Mouse (Mus musculus): ENCODE results near the gene Atp6v0b. TPM values are rescaled to one million over a fixed set of nuclear protein-coding genes. Genes with fewer than 3 reads are reported as not detected.
A peak's percentile ranks its signal among the peaks of the same experiment; 100 is the strongest.

Gene Atp6v0b
- polyA plus RNA-seq (2012; rRNA removed), result 768 and 777 TPM in 2 replicates

DNA sequence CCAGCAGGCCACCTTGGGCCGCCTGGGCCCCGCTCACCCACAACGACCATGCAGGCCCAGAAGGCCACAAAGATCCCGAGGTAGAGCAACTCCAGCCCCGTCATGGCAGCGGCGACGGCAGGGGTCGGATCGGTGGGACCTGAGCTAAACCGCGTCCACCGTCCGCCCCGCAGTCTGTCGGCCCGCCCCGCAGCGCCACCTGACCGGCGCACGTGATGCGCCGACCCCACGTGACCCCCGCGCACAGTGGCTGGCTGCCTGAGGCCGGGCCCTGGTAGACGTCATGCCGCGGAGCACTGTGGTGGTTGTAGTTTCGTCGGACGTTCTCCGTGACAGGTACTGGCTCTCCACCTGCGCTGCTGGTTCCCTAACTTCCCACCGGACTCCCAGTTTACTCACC is at the start of gene Atp6v0b:
Gene Atp6v0b, minus strand, starts transcription at position 201 of the 400 bp plus-strand sequence.
- peak; percentile 97 for DNase-seq
- Histone ChIP-seq H3K4me1 (ENCODE audit: control insufficient read depth, insufficient read depth, low read length) (peaks cover 6% of the 10 kb centered on the region; the same call in 1 of the 2 replicates), H3K4me3 (ENCODE audit: insufficient read depth, low read depth, low read length) (peak within 1 kb of the TSS; percentile 84), H3K27me3 (replicated peaks; ENCODE audit: control insufficient read depth, insufficient read depth, low read length) (no peaks in the 10 kb centered on the region), H3K27ac (ENCODE audit: insufficient read depth, low read depth, low read length) (peak within 1 kb of the TSS; percentile 73), H3K36me3 (ENCODE audit: control insufficient read depth, insufficient read depth, low read length) (no peaks in the 10 kb centered on the region; the same call in 1 of the 2 replicates)
- TF ChIP-seq CTCF (conservative IDR thresholded peaks at IDR 0.05; ENCODE audit: insufficient read depth, insufficient read length, low read depth, low read length) (no peak), POLR2A (IDR thresholded peaks at IDR 0.05; ENCODE audit: low read depth, low read length) (peak; percentile 68)
- WGBS, result under 1% methylated on average over 37 of the region's 37 CpGs

DNA sequence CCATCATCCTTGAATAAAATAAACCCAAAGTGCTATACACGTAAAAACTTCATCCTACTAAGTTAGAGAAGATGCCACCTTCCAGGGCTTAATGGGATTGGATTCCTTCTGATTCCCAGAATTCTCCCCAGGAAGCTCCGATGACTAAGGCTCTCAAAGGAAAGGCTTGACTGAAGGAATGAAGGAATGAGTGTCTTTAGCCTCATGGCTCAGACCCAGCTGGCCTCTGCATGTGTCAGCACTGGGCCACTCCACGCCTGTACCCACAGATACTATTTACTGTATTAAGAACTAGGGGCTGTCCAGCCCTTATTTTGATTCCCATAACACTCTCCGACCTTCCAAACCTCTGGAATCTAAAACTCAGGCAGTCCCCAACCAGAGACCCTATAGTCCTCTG is 46.9 kb upstream of the Atp6v0b start:
- Histone ChIP-seq H3K36me3 (ENCODE audit: control insufficient read depth, insufficient read depth, low read length) (no peaks in the 10 kb centered on the region), H3K27me3 (replicated peaks; ENCODE audit: control insufficient read depth, insufficient read depth, low read length) (no peaks in the 10 kb centered on the region), H3K4me1 (ENCODE audit: control insufficient read depth, insufficient read depth, low read length) (0 out of 2 replicates have a peak, but pooled peaks cover 1% of the 10 kb centered on the region), H3K4me3 (ENCODE audit: insufficient read depth, low read depth, low read length) (no peak overlapping the region), H3K27ac (ENCODE audit: insufficient read depth, low read depth, low read length) (no peak overlapping the region)
- 89% methylated on average over 4 of the region's 4 CpGs for WGBS
- TF ChIP-seq POLR2A (IDR thresholded peaks at IDR 0.05; ENCODE audit: low read depth, low read length) (no peak), CTCF (conservative IDR thresholded peaks at IDR 0.05; ENCODE audit: insufficient read depth, insufficient read length, low read depth, low read length) (no peak)
- DNase-seq, result no peak

DNA sequence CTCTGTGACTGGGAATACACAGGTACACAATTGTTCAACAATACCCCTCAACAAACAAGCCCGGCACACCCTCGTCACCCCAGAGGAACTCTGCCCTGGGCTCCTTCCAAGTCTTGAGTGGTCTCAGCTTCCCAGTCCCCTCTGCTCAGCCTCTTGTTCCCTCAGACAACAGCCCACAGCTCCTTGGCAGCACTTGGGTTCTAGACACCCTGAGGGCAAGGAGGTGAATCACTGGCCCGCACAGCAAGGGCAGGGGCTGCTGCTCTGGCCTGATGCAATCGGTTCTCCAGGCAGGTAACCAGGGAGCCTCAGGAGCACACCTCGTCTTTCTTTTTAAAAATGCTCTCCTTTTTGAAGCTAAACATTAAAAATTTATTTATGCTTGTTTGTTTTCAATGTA is 46.1 kb upstream of the Atp6v0b start:
- Histone ChIP-seq H3K27ac (ENCODE audit: insufficient read depth, low read depth, low read length) (no peak overlapping the region), H3K36me3 (ENCODE audit: control insufficient read depth, insufficient read depth, low read length) (no peaks in the 10 kb centered on the region), H3K27me3 (replicated peaks; ENCODE audit: control insufficient read depth, insufficient read depth, low read length) (no peaks in the 10 kb centered on the region), H3K4me1 (ENCODE audit: control insufficient read depth, insufficient read depth, low read length) (peaks cover 5% of the 10 kb centered on the region; the same call in 1 of the 2 replicates), H3K4me3 (ENCODE audit: insufficient read depth, low read depth, low read length) (no peak overlapping the region)
- WGBS, result 82% methylated on average over 5 of the region's 5 CpGs
- no peak for TF ChIP-seq POLR2A (IDR thresholded peaks at IDR 0.05; ENCODE audit: low read depth, low read length)
- no peak for TF ChIP-seq CTCF (conservative IDR thresholded peaks at IDR 0.05; ENCODE audit: insufficient read depth, insufficient read length, low read depth, low read length)
- DNase-seq, result no peak

- DNase-seq, result peak; percentile 72
- H3K4me3 ChIP-seq (ENCODE audit: insufficient read depth, low read depth, low read length), result peak within 1 kb of the TSS; percentile 50
- no peaks in the 10 kb centered on the region for H3K36me3 ChIP-seq (ENCODE audit: control insufficient read depth, insufficient read depth, low read length)
- 2% methylated on average over 33 of the region's 33 CpGs for WGBS
- peak within 1 kb of the TSS; percentile 58; the same call in 1 of the 2 replicates for H3K27ac ChIP-seq (ENCODE audit: insufficient read depth, low read depth, low read length)
- H3K4me1 ChIP-seq (ENCODE audit: control insufficient read depth, insufficient read depth, low read length), result peaks cover 5% of the 10 kb centered on the region; the same call in 1 of the 2 replicates
- TF ChIP-seq CTCF (conservative IDR thresholded peaks at IDR 0.05; ENCODE audit: insufficient read depth, insufficient read length, low read depth, low read length) (no peak), POLR2A (IDR thresholded peaks at IDR 0.05; ENCODE audit: low read depth, low read length) (no peak)
- H3K27me3 ChIP-seq (replicated peaks; ENCODE audit: control insufficient read depth, insufficient read depth, low read length), result no peaks in the 10 kb centered on the region
These were observed 42.3 kb upstream of the Atp6v0b start, which contains the start of gene Artn for GRCm38 (mm10) chr4:117929391-117929881. TSS of gene Artn (minus strand) at chr4:117929763.

- TF ChIP-seq POLR2A (IDR thresholded peaks at IDR 0.05; ENCODE audit: low read depth, low read length) (no peak), CTCF (conservative IDR thresholded peaks at IDR 0.05; ENCODE audit: insufficient read depth, insufficient read length, low read depth, low read length) (peak; percentile 70)
- DNase-seq, result peak; percentile 68
- WGBS, result 4% methylated on average over 13 of the region's 13 CpGs
- Histone ChIP-seq H3K27me3 (replicated peaks; ENCODE audit: control insufficient read depth, insufficient read depth, low read length) (no peaks in the 10 kb centered on the region), H3K4me3 (ENCODE audit: insufficient read depth, low read depth, low read length) (peak overlapping the region; percentile 50), H3K36me3 (ENCODE audit: control insufficient read depth, insufficient read depth, low read length) (no peaks in the 10 kb centered on the region), H3K4me1 (ENCODE audit: control insufficient read depth, insufficient read depth, low read length) (peaks cover 5% of the 10 kb centered on the region; the same call in 1 of the 2 replicates), H3K27ac (ENCODE audit: insufficient read depth, low read depth, low read length) (no peak overlapping the region)
These were observed 41.6 kb upstream of the Atp6v0b start for GRCm38 (mm10) chr4:117928699-117929241.

DNA sequence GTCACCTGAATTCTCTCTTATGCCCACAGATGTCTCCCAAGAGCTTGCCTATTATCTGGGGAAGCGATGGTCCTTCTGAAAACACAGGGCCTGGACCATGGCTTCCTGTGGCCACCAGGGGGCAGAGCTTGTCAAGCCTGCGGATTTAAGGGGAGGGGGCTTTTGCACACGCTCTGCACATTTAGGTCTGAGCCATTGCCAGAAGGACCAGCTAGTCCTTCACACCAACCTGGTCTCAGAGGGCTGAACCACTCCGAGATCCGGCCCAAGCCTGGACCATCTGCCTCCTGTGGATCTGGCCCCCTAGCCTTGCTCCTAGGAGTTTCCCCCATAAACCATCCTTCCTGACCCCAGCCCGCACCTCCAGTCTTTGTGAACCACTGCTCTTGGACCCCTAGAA is 41.1 kb upstream of the Atp6v0b start:
- DNase-seq, result no peak
- Histone ChIP-seq H3K4me3 (ENCODE audit: insufficient read depth, low read depth, low read length) (no peak overlapping the region), H3K27ac (ENCODE audit: insufficient read depth, low read depth, low read length) (no peak overlapping the region), H3K36me3 (ENCODE audit: control insufficient read depth, insufficient read depth, low read length) (no peaks in the 10 kb centered on the region), H3K4me1 (ENCODE audit: control insufficient read depth, insufficient read depth, low read length) (peaks cover 5% of the 10 kb centered on the region; the same call in 1 of the 2 replicates), H3K27me3 (replicated peaks; ENCODE audit: control insufficient read depth, insufficient read depth, low read length) (no peaks in the 10 kb centered on the region)
- whole genome bisulfite sequencing, result 28% methylated on average over 6 of the region's 6 CpGs
- no peak for TF ChIP-seq POLR2A (IDR thresholded peaks at IDR 0.05; ENCODE audit: low read depth, low read length)
- TF ChIP-seq CTCF (conservative IDR thresholded peaks at IDR 0.05; ENCODE audit: insufficient read depth, insufficient read length, low read depth, low read length), result peak; percentile 69

All from kidney, adult 2 months (tissue).